Mouse (Mus musculus): ENCODE measurements around the gene BC030500.

BC030500 gene

DNA sequence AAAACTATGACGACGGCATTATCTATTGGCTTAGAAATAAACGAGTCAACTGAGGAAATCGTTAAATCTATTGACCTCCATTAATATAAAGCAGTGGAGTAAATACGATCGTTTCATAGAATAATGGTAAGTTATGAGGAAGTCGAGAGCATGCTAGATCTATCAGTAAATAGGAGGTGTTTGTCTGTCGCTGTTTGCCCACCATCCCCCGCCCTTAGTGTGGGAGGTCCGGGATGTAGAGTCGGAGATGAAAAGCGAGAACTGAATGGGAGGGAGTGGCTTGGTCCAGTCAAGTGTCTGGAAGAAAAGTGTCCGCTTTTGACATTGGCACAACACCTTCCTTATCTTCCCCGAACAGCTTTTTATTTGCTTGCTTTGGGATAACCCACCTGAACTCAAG, at the start of gene BC030500:
Gene BC030500, plus strand, starts transcription at position 79 of the 400 bp plus-strand sequence.
- DNase-seq = no peak

DNA sequence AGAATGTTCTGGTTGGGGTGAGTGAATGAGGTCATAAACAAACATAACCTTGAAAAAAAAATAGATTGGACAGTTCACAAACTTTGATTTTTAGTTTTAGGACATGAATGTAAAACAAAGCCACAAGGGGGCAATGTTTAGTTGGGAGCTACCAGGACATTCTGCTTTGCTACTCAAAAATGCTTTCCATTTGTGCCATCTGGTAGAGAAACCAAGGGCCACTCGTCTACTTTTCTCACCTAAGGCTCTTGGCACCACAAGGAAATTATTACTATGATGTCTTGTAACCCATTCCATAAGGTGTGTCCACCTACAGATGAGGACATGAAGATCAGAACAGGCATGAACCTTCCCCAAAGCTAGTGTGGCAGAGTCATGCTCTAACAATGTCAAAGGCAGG, 25.1 kb upstream of the BC030500 start:
- no peak for DNase-seq

DNA sequence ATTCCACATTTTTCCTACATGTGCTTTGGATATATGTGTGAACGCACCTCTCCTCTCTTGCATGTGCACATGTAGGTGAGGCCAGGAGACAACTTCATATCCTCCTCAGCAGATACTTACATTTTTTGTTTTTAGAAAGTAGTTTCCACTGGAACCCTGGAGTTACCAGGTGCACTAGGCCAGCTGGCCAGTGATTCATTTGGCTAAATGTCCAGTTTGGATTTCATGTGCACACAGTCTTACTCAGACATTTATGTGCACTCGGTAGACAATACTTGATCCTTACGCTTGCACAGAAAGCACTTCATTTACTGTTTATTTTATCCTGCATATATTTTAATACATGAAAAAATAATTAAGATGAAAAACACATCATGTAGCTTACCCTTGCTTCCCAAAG, 21.0 kb upstream of the BC030500 start:
- no peak for DNase-seq

DNA sequence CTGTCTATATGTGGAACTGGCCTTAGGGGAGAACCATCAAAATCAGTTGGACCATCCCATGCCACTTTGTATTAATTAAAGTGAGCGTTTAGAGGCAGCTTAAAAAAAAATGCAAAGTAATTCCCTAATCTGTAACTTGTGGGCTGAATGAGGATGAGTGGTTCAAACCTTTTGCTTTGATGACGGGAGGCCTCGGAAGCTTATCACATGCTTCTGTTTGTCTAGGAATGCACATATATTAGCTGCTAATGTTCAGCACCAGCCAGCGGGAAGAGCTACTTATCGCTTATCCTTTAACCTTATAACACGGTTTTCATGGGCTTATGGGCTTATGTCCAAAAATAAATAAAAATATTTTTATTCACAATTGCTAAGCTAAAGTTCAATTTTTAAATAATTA, 15.6 kb upstream of the BC030500 start:
- no peak for DNase-seq

DNA sequence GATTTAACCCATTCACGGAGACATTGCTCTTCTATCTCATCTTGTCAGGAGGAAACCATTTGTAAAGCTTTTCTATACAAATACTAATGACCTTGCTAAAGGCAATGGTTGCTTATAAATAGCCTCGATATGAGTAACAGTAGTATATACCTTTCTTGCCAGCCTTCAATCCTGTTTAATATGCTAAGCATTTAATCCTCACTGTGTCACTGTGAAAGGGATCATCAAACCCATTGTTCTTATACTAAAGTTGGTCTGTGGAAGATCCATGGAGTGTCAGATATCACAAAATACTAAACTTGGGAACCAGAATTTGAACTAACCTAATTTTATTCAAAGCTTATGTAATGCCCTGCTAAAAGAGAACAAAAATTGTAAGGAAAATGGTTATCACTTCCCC, 7.1 kb upstream of the BC030500 start:
- no peak for DNase-seq

DNA sequence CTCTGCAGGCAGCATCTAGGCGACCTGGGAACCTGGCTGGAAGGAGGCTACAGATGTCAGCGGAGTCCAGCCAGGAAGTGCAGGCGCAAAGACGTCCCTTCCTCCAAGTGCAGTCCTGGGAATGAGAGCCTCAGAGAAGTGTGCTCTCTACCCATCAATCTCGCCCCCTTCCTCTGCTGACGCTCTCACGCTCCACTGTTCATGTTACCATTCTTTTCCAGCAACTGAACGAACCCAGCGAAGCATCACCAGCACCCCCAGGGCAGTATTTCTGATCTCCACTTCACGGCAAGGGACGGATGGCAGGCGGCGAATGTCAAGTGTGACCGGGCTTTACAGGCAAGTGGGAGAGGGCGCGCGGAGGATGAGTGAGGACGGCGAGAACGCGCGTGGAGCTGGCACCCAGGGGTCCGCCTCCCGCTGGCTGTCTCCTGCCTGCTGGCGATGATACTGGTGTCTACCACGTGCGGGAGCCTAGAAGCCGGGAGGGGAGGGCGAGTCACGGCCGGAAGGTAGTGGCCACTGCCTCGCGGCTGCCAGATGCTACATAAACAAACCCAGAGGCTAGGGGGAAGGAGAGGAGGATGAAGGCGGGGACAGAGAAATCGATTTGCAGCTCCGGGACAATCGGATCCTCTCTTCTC, 763 bp downstream of the BC030500 start, which contains the start of gene Galntl6:
Gene Galntl6, minus strand, starts transcription at position 445 of the 644 bp plus-strand sequence.
- DNase-seq = peak; percentile 81

DNA sequence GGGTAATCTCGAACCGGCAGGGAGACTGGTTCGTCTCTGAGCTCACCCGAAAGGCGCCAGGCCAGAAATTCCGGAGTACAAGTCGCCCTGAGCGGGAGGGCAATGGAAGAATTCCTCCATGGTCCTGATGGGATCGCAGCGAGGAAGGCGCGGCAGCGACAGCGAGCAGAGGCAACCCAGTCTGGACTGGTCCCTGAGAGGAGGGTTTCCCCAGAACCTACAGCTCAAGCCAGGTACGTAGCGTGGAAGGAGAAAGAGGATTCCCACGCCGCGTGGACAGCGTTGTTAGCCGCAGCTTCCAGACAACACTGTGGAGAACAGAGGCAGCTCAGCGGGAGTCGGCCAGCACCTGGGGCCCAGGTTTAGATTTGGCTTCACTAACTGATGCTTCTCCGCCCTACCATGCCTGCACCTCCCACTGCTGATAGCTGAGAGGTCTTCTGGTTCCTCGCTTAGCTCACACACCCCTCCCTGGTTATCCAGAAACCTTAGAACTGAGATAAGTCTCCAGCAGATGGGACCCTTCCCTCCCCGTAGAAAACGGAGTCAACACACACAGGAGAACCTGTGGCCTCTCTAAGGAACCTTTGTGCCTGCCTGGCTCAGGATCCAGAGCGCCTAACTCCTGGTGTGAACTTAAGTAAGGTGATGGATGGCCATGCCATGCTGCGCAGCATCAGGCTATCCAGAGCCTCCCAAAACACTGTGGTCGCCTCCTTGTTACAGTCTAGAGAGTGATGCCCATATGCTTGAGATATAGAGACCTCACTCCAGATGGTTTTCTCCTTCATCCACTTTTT, 1.5 kb downstream of the BC030500 start:
- peak; percentile 87 for DNase-seq

DNA sequence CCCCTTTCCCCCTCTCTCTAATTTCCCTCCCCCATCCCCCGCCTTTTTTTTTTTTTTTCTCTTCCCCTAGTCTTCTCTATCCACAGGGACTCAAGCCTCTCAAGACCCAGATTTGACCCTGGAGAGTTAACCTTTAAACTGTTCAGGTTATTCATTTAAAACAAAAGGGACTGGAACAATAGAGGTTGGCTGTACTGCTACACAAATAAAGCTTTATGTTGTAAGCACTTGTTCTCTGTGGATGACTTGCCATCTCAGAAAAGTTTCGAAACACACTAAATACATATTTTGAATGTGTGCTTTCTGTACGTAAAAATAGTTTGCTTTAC, 2.0 kb downstream of the BC030500 start:
- no peak for DNase-seq

DNA sequence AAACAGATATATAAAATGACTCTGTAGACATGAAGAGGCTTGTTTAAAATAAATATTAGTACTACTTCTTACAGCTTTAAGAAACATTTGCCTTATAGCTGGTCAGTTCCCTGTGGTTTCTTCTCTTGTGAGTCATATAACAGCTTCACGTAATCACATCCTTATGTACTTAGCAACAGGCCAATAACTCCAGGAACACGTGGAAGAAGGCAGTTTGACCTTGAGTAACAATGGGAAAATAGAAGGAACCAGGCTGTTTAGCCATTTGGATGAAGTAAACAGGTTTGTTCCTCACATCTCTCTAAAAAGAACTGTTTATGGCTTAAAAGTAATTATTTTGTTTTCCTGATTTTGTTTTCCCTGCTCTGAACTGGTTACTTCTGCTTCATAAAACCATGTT, 3.6 kb downstream of the BC030500 start:
- no peak for DNase-seq

DNA sequence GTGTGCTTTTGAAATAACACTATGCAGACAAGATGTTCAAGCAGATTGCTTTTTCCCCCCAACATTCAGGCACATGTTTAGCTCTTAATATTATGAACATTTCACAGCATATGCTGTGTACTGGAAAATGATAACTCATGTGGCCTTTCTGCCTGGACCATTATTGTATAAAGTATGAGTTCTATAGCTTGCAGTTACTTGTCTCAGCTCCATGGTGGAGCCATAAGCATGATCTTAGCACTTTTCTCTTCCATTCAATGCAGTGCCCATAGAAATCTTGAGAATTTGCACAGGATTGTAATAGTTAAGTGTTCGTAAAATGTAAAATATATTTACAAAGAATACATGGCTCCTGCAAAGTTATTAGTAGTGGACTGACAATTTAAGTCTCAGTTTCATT, 19.5 kb downstream of the BC030500 start:
- no peak for DNase-seq

DNA sequence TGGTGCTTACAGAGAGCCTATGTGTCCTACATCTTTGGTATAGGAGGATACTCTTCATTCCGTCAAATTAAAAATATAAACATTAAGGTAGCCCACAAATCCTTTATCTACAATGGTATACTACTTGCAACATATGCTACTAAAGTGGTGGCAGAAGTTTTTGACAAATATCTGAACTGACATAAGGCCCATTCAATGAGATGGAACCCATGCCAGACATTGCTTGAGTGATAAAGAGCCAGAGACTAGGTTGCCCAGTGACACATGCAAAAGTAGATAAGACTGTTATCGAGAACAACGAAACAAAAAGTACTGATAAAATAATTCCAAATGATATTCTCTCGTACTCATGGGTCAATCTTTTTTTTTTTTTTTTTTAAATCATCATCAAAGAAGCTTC, 32.2 kb downstream of the BC030500 start:
- DNase-seq = no peak

DNA sequence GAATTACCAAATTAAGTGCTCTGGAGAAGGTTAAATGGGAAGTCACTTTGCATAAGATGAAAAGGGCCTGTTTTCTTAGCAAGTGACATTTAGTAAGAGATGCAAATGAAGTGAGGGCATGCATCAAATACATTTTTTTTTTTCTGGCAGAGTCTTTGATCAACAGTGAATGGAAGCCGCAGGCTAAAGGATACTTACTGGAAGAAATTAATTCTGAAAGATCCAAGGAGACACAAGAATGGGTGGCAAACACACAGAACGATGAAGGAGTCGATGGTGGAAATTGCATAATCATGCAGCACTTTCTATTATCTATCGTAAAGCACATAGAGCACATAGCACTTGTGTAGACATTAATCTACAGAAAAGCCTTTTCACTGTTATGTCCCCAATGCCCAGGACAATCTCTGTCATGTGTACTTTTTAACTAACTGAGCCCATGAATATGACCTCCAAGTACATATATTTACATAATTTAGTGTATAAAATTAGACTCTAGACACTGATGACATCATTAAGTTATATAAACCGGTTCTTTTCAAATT, 45.7 kb downstream of the BC030500 start:
- DNase-seq = no peak
